Mouse (Mus musculus) thymus, postnatal 36 days (tissue): ENCODE measurements at regions not wholly inside any gene's neighbourhood (a gene's known extent, or its start where the extent isn't known, plus 50 kb on each side); places are given as distances from the start of the nearest gene placed in this dataset.

Source experiments
- DNase-seq, 2 experiments: peaks; one replicate each; pipeline ENCODE4 v3.0.0; 2022; ENCODE audit warnings: mixed read lengths in 2 of 2

GRCm38 (mm10) chr4:9218380-9218779 lies 979.5 kb upstream of the Car8 start:
- DNase-seq = no peak

GRCm38 (mm10) chr4:9208606-9209005 lies 969.8 kb upstream of the Car8 start:
- no peak for DNase-seq

- no peak for DNase-seq
Measured at GRCm38 (mm10) chr4:9200012-9200411, 961.2 kb upstream of the Car8 start.

- no peak for DNase-seq
Measured at GRCm38 (mm10) chr4:9196435-9196834, 957.6 kb upstream of the Car8 start.

- DNase-seq = no peak
Measured at GRCm38 (mm10) chr4:9193121-9193520, 954.3 kb upstream of the Car8 start.

- DNase-seq = no peak
Measured at GRCm38 (mm10) chr4:9185156-9185875, 946.5 kb upstream of the Car8 start.

- DNase-seq = peak; percentile 15 to 36
Measured at GRCm38 (mm10) chr4:9184451-9185121, 945.7 kb upstream of the Car8 start.

- DNase-seq = no peak
Measured at GRCm38 (mm10) chr4:9174365-9174764, 935.5 kb upstream of the Car8 start.

- DNase-seq = no peak
Measured at GRCm38 (mm10) chr4:9162374-9162773, 923.5 kb upstream of the Car8 start.

GRCm38 (mm10) chr4:9161814-9162133 lies 922.9 kb upstream of the Car8 start:
- no peak for DNase-seq

GRCm38 (mm10) chr4:9161068-9161813 lies 922.4 kb upstream of the Car8 start:
- no peak for DNase-seq

GRCm38 (mm10) chr4:9147732-9148131 lies 908.9 kb upstream of the Car8 start:
- DNase-seq = no peak

- no peak for DNase-seq
Measured at GRCm38 (mm10) chr4:9144226-9145215, 905.7 kb upstream of the Car8 start.

- no peak for DNase-seq
Measured at GRCm38 (mm10) chr4:9143087-9143486, 904.2 kb upstream of the Car8 start.

- no peak for DNase-seq
Measured at GRCm38 (mm10) chr4:9141946-9142683, 903.3 kb upstream of the Car8 start.

GRCm38 (mm10) chr4:9140691-9141090 lies 901.9 kb upstream of the Car8 start:
- no peak for DNase-seq

- no peak for DNase-seq
Measured at GRCm38 (mm10) chr4:9136657-9137056, 897.8 kb upstream of the Car8 start.

GRCm38 (mm10) chr4:9136188-9136569 lies 897.3 kb upstream of the Car8 start:
- peak in 1 of 2 experiments; percentile 10 for DNase-seq

- DNase-seq = peak; percentile 85 to 87
Measured at GRCm38 (mm10) chr4:9135481-9136187, 896.8 kb upstream of the Car8 start.

- no peak for DNase-seq
Measured at GRCm38 (mm10) chr4:9133695-9134094, 894.9 kb upstream of the Car8 start.

- no peak for DNase-seq
Measured at GRCm38 (mm10) chr4:9132982-9133625, 894.3 kb upstream of the Car8 start.
